Mouse (Mus musculus): Measurements from ENCODE around the gene Pard6a.
A peak's percentile ranks its signal among the peaks of the same experiment; 100 is the strongest.

Pard6a gene

DNA sequence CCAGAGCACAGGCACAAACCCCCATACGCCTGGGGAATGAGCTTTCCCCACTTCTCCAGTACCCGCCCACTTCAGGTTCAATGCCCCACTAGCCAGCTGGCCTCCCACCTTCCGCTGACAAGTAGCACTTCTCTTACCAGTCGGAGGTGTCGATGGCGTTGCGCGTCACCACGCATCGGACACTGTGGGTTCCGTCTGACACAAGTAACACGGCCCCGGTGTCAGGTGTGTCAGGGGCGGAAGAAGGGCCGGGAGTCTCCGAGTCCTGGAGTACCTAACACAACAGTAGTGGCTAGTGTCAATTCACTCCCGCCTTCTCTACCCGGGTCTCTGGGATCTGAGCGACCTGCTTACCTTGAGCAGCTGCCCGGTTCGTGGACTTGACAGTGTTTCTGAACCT is 382 bp upstream of the Pard6a start:
- DNase-seq (ENCODE audit: low spot score) = no peak

DNA sequence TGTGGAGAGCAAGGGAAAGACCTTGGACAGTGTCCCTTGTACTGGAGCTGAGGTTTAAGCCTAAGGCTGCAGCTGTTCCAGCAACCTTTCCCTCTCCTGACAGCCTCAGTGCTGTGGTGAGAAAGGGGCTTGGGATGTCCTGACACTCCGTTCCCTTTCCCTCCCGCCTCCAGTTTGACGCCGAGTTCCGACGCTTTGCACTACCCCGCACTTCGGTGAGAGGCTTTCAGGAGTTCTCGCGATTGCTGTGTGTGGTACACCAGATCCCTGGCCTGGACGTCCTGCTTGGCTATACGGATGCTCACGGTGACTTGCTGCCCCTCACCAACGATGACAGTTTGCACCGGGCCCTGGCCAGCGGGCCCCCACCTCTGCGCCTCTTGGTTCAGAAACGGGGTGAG is 1.1 kb downstream of the Pard6a start:
- peak; percentile 10 for DNase-seq (ENCODE audit: low spot score)

DNA sequence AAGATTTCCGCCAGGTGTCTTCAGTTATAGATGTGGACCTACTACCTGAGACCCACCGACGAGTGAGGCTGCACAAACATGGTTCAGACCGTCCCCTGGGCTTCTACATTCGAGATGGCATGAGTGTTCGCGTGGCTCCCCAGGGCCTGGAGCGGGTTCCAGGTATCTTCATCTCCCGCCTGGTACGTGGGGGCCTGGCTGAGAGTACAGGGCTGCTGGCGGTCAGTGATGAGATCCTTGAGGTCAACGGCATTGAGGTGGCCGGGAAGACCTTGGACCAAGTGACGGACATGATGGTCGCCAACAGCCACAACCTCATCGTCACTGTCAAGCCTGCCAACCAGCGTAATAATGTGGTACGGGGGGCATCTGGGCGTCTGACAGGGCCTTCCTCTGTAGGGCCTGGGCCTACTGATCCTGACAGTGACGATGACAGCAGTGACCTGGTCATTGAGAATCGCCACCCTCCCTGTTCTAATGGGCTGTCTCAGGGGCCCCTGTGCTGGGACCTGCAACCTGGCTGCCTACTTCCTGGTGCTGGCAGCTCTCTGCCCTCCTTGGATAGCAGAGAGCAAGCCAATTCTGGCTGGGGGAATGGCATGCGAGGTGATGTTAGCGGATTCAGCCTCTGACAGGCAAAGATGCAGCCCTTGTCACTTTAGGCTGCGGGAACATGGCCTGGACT is 1.9 kb downstream of the Pard6a start:
- no peak for DNase-seq (ENCODE audit: low spot score)

- DNase-seq (ENCODE audit: low spot score) = no peak
Observed at GRCm38 (mm10) chr8:105704146-105704812, 3.3 kb downstream of the Pard6a start.

DNA sequence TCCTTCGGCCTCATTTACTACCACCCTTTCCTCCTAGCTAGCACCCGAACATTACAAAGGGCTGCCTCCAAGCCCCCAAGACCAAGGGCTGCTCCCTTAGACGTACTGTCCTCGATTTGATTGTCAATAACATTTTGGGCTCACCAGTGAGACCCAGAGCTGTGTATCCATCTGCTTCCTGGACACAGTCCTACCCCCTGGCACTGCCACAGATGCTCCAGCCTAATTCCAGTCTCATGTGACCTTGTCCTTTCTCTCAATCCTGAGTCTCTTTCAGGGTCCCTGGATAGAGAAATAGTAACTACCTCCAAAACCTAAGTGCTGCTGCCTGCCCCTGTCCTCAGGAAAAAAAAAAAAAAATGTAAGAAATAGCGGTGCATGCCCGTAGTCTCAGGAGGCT is 4.0 kb downstream of the Pard6a start:
- DNase-seq (ENCODE audit: low spot score) = no peak

GRCm38 (mm10) chr8:105706426-105706825 is 5.5 kb downstream of the Pard6a start:
- DNase-seq (ENCODE audit: low spot score) = no peak

DNA sequence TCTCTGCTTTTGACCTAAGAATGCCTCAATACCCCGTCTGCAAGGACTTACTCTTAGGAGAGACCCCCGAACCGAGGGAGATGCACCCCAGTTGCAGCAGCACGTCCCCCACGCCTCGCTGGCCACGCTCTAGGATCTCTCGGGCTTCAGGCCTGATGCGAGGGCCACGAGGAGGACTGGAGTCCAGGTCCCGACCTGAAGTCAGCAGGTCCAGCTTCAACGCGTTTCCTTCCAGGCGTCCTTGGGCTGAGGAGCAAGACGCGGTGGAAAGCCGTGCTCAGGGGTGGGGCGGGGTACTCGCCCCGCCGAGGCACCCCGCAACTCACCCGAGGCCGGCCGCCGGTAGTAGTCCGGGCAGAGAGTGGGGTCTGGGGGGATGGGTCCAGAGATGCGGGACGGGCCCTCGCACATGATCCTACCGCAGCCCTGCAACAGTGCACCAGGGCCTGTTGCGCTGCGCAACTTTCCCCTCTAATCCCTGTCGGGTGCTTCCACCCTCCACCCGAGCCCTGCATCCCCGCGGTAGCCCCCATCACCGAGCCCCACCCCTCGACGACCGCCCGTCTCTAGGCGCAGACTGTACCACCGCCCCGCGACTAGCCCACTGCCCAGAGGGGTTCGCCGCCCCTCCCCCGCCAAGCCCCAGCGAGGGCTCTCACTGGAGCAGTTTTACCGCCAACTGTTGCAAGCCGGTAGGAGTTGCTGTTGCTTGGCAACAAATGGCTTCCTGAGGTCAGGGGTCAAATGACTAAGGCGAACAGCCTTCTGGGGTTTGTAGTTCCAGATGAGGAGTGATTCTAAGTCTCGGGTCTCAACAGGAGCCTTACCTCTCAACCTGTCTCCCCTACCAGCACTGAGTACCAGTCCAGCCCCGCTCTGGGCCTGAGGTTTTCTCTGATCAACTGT is 6.8 kb downstream of the Pard6a start, which contains the start of the genes 4933405L10Rik and Enkd1:
TSS of gene 4933405L10Rik (plus strand) at position 158 of the 906 bp plus-strand sequence.
TSS of gene Enkd1 (minus strand) at position 713 of the 906 bp plus-strand sequence.
- peak; percentile 98 for DNase-seq (ENCODE audit: low spot score)

DNA sequence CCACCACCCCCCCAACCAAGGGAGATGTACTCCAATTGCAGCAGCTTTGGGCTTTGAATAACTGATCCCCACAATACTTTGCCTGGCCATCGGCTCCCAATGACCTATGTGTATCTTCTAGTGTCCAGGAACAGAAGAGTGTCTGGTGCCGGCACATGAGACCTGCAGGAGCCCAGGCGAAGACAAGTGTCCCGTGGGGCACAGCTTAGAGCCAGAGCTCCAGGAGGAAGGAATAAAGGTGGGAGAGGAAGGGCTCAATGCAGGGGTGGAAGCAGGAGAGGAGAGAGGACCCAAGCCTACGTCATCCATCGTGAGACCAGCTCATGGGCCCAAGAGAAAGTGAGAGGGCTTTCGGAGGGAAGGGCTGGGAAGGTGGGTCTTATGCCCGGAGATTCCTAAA is 7.7 kb downstream of the Pard6a start:
- no peak for DNase-seq (ENCODE audit: low spot score)

GRCm38 (mm10) chr8:105709317-105709716 is 8.4 kb downstream of the Pard6a start:
- no peak for DNase-seq (ENCODE audit: low spot score)

DNA sequence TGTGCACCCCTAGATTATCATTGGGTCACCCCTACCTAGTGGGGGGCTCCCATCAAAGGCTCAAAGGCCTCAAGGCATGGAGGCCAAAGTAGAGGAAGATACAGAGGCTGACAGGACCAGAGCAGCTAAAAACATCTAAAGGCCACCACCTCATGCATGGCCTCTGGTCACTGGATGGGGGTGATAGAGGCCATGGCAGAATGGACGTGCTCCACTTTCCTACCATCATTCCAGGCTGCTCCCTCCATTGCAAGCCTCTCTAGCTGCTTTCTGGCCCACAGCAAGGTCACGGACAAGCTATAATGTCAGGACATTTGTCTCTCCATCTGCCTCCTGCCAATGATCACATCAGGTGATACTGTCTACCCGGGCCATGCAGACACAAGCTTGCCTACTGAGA is 11.3 kb downstream of the Pard6a start:
- DNase-seq (ENCODE audit: low spot score) = no peak

DNA sequence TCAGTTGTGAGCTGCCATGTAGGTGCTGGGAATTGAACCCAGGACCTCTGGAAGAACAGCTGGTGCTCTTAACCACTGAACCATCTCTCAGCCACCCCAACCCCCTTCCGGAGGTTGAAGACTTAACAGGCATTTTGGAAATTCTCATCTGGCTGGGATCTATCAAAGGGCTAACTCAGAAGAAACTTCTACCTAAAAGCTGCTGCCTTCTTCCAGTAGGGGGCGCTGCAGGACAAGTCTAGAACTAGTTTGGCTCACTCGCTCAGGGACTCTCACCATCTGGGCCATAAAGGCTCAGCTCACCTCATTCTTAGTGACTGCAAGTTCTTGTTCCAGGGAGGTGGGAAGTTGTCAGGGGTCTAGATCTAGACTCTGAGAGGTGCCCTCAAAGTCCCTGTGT is 13.2 kb downstream of the Pard6a start:
- peak; percentile 95 for DNase-seq (ENCODE audit: low spot score)

GRCm38 (mm10) chr8:105715042-105715441 is 14.1 kb downstream of the Pard6a start:
- DNase-seq (ENCODE audit: low spot score) = no peak

- no peak for DNase-seq (ENCODE audit: low spot score)
Observed at GRCm38 (mm10) chr8:105716302-105716945, 15.5 kb downstream of the Pard6a start.

- no peak for DNase-seq (ENCODE audit: low spot score)
Observed at GRCm38 (mm10) chr8:105719637-105720036, 18.7 kb downstream of the Pard6a start.

DNA sequence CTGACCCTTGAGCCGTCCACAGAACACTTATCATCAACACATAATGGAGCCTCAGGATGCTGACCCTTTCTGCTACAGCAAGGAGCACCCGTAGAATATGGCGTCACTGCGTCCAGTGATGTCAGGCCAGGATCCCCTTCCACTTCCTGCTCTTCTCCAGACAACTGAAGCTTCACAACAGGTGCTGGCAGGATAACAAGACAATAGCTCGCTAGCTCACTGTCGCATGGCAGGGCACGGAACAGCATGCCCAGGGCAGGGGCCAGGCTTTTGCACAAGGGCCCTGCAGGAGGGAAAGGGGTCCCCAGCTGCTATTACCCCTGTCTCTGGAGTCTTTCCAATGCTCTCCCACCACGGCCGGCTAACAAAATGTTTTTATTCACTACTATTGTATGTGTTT is 21.9 kb downstream of the Pard6a start:
- no peak for DNase-seq (ENCODE audit: low spot score)

DNA sequence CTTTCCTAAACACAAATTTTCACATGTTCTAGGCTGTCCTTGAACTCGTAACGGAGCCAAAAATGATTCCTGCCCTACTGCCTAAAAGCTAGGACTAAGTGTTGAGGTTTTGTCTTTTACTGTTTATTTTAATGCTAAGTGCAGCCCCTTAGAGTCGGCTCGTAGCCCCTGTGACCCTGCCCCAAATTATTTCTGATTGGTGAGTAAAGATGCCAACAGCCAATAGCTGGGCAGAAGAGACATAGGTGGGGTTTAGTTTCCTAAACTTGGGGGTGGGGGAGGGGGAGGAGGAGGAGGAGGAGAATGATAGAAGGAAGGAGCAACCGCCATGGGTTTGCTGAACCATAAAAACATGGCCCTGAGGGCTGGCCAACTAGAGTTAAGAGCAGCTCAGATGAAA is 24.8 kb downstream of the Pard6a start:
- no peak for DNase-seq (ENCODE audit: low spot score)

DNA sequence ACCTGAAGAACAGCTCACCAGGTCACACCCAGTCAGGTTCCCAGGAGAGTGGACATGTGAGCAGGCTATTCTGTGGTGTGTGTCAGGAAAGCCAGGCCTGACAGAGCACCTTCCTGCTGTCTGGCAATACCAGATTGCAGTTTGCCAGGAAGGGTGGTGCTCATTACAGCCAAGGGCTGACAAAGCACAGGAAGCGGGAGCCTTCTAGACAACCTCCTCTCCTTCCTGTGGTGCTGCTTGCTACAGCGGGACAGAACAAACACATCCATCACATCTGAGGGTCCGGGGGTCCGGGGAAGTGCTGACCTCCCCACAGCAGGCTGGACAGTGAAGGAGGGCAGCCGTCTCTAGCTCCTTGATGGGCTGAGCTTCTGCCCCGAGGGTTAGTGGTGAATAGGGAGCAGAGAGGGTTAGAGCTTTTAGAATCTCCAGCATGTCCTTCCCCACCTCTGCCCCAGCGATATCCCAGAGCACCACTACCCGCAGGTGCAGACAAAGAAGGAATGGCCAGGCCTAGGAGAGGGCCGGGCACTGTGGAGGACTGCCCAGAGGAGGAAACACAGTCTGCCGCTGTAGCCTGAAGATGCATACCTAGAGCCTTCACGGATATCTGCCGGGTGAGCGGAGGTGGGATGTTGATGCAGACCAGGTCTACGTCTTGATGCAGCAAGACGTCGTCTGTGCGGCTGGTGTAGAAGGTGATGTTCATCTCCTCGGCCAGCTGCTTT is 26.6 kb downstream of the Pard6a start:
- DNase-seq (ENCODE audit: low spot score) = no peak

- DNase-seq (ENCODE audit: low spot score) = no peak
Observed at GRCm38 (mm10) chr8:105732186-105732585, 31.2 kb downstream of the Pard6a start.

GRCm38 (mm10) chr8:105739216-105739615 is 38.3 kb downstream of the Pard6a start:
- DNase-seq (ENCODE audit: low spot score) = no peak

DNA sequence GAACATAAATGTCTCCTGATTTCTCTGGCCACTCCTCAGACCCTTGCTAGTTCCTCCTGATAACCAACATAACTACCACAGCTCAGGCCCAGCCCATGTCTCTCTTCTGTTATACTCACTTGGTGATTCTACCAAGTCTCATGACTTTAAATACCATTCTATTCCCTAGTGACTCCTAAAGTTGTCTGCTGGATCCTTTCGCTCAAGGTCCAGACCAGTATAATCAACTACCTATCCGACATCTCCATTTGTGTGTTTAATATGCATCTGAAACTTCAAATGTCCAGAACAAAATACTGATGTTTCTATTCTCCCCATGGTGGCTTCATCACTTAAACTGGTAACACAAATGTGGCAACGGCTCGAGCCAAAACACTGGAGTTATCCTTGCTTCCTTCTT is 42.4 kb downstream of the Pard6a start:
- no peak for DNase-seq (ENCODE audit: low spot score)

DNA sequence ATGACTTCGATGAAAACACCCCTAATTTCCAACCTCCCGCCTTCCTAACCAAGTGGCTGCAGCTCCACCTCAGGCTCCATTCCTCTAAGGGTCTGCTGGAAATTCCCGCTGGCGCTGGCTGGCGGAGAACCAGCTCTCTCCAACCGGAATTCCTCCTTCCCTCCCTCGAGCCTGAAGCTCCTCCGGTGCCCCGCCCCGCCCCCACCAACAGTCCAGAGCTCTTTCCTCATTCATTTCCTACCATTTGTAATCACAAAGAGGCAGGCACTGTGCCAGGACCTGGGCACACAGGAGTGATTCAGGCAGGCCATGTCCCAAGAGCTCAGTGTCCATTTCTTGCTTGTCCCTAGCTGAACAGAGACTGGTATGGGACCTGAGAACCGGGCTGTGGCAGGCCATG is 49.7 kb downstream of the Pard6a start:
- peak; percentile 52 for DNase-seq (ENCODE audit: low spot score)

Measured in embryo, embryonic 10.5 days (tissue).